Mouse (Mus musculus) gastrocnemius, postnatal 36 days (tissue): ENCODE results near the gene Cnpy3. TPM values are rescaled to one million over a fixed set of nuclear protein-coding genes. Genes with fewer than 3 reads are reported as not detected.
"Not testable (repeated sequence)": the region's sequence is repeated elsewhere in the genome, so short reads cannot be mapped to it uniquely, and the experiment has no call there.

ENCODE experiments used
- DNase-seq, 2 experiments: peaks; one replicate each; pipeline ENCODE4 v3.0.0; 2022
- intact Hi-C: fragments of 180-260 bp; cut with DNase I; formaldehyde crosslinking; loops from one replicate; pipeline ENCODE4 v1.15.1; 2025
- total RNA-seq, 2 experiments: library from RNA; stranded (reverse); gene quantifications; 2 replicates each; pipeline ENCODE4 v1.2.3; 2021

Cnpy3 gene
- total RNA-seq, 2 experiments from 2014 or later: 7.6 to 8.9 TPM

DNA sequence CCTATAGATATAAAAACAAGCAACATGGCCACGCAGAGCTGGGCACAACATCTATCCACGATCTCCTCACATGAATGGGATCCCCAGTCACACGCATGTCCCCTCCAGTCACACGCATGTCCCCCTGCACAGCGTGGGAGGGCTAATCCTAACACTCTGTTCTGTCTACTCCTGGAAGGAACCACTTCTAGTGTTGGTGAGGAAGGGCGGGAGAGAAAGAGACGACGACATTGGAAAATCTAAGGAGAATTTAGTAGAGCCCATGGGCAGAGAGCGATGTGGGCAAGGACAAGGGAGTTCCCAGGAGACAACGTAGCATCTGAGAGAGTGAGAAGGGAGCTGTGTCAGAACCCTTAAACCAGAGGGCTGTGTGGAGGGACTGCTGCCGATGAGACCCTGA, 18.5 kb upstream of the Cnpy3 start:
- no peak for DNase-seq
- intact Hi-C loops: no loop called here

GRCm38 (mm10) chr17:46767868-46768267, 15.9 kb upstream of the Cnpy3 start:
- DNase-seq: no peak
- intact Hi-C loops: no loop called here

- DNase-seq, intact Hi-C loops: not testable (repeated sequence)
Measured at GRCm38 (mm10) chr17:46764916-46765315, 12.9 kb upstream of the Cnpy3 start.

DNA sequence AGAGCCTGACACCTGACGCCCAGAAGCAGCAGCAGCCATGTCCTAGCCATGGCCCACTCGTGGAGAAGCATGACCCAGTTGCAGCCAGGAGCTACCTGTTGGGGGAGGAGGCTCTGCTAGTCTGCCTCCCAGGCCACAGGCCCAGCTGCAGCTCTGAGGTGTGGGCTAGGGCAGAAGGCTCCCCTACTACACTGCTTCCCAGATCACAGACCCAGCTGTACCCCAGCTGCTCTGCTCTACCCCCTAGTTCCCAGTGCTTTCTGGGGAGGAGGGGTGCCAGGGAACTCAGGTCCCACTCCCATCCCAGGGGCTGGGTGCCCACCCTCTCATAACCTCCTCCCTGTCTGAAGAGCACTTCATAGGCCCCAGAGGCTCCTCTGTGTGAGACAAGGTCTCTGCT, 11.5 kb upstream of the Cnpy3 start, which contains the start of gene Ptcra:
Gene Ptcra, minus strand, starts transcription at position 169 of the 400 bp plus-strand sequence.
- no peak for DNase-seq
- intact Hi-C loops: no loop called here

GRCm38 (mm10) chr17:46758753-46759152, 6.7 kb upstream of the Cnpy3 start:
- DNase-seq: no peak
- intact Hi-C loops: no loop called here

DNA sequence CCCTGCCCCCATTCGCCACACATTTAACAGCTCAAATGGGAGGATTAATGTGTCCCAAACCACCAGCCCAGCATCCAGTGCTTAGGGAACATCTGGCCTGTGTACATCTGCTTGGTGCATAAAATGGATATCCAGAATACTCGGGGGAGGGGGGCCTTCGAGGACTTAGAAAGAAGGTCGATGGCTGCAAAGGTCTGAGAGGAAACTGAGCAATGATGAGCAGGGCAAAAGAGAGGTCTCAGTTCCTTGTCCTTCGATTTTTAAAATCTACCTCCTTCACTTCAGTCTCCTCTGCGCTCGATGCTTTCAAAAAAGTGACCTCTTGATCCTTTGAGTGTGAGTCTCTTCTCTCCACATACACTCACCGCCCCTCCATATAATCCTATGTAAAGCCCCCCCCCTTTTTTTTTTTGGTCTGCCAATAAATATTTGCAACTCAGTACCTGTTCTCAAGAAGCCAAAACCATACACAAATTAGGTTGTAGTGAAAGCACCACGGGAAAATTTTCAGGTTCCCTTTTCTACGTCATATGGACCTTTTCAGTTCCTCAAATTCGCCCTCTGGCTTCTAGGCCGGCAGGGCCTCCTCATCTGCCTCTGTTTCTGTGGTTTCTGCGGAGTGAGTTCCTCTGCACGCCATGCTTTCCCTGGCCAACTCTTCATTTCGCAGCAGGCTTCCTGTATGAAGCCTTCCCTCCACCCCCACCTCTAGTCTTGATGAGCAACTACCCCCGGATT, 789 bp downstream of the Cnpy3 start:
- intact Hi-C loops: no loop called here
- DNase-seq: no peak

DNA sequence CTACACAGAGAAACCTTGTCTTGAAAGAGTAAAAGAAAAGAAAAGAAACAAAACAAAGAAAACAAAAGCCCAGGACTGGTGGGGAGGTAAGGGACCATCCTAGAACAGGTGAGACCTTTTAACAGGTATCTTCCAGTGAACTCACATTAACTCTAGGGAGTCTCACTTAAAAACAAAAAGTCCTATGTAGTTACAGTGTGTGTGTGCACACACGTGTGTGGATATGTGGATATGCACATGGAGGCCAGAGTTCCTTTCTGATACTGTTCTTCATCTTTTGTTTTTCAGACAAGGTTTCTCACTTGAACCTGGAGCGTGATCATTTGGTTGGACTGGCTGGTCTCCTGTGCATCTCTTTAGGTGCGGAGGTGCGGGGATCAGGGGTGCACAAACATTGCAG, 1.4 kb downstream of the Cnpy3 start:
- intact Hi-C loops: no loop called here
- no peak for DNase-seq

DNA sequence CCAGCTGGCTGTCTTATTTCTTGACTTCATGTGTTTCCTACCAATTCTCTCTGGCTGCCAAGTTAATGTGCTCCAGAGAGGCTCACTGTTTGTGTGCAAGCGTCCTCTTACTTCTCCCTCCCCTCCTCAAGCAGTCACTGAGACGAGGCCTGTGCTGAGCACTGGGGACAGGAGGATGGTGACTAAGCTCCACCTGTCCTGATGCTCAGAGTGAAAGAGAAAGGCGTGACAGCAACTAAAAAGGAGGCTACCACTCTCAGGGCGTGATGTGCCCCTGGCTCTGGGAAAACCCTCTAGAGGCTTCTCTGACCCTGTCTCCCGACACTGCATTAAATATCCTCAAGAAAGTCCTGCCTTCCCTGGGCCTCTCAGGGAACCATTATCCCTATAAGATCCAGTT, 2.7 kb downstream of the Cnpy3 start:
- no peak for DNase-seq

GRCm38 (mm10) chr17:46747806-46748205, 4.2 kb downstream of the Cnpy3 start:
- intact Hi-C loops: no loop called here
- DNase-seq: no peak

More for the DNA sequence above, 2.7 kb downstream of the Cnpy3 start:
- intact Hi-C loops: no loop called here

DNA sequence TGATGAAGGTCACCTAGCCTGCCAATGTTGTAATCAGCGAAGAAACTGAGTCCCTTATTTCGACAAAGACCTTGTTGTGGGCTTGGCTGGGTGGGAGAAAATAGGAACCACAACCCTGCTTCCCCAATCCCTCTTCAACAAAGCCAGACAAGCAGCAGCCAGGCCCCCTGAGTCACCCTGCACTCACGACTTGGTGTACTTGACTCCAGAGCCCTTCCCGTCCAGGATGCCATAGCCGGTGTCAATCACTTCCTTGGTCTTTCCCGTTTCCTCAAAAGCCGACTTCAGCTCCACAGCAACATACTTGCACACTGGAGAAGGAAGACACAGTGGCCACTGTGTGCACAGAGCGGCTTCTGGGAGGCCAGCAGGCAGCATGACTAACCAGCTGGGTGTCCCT, 4.8 kb downstream of the Cnpy3 start:
- intact Hi-C loops: no loop called here
- DNase-seq: no peak

DNA sequence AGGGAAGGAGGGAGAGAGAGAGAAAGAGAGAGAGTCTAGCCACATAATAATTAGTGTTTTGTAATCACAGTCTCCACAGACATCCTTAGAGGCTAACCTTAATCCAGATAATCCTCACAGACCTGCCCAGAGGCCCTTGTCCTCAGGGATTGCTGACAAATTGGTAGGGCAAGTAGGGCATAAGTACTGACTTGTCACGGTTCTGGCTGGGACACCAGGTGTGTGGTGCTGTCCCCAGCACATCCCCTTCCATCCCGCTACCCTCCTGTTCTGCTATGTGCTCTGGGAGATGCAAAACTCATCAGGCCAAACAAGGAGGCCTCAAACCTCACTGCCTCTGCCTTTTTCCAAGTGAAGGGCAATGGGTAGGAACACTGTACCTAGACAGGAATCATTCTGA, 6.5 kb downstream of the Cnpy3 start:
- no peak for DNase-seq
- intact Hi-C loops: no loop called here

DNA sequence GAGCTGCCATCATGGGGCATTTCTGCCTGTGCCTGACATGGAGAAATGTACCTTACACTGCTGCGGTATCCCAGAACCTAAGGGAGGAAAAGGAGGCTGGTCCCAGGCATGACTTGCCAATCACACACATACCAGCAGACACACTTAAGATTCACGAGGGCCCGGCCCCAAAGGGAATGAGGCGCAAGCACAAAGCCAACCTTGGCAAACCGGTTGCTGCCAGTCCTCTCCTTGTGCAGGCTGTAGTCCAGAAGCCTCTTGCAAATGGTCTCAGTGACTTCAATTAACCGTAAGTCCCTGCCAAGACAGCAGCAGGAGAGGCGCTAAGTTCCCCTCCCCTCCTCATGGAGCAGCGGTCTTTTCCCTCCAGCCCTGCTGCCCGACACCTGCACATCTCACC, 9.0 kb downstream of the Cnpy3 start:
- intact Hi-C loops: no loop called here
- DNase-seq: no peak

DNA sequence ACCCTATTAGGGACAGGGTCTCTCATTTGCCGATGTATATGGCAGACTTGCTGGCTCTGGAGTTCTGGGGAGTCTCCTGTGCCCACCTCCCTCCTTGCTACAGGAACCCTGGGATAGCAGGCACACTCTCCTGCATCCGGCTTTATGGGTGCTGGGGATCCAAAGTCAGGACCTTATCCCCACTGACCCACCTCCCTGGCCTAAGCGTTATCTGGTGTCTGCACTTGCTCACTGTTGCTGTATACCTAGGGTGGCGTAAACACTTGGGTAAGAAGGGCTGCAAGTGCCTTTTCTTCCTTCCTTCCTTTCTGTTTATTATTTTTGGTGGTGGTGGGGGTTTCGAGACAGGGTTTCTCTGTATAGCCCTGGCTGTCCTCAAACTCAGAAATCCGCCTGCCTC, 10.7 kb downstream of the Cnpy3 start:
- DNase-seq: no peak
- intact Hi-C loops: no loop called here

DNA sequence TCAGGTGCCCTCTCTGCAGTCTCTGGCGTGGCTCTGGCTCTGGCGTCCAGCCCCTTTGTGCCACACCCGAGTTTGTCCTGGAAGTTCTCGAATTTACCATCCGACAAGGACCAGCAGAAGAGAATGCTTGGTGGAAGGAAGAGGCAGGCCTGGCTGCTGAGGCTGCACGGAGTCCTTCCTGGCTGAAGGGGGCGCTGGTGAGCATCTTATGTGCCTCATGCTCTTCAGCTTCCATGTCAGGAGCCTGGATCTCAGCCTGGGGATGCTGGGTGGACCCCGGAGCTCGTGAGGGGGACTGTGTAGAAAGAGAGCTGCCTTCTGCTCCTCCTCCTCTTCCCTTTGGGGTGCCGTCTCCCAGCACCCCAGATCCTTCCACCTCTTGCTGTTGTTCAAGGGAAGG, 15.9 kb downstream of the Cnpy3 start:
- DNase-seq: no peak
- intact Hi-C loops: no loop called here

GRCm38 (mm10) chr17:46735287-46735686, 16.7 kb downstream of the Cnpy3 start:
- DNase-seq: no peak
- intact Hi-C loops: no loop called here

DNA sequence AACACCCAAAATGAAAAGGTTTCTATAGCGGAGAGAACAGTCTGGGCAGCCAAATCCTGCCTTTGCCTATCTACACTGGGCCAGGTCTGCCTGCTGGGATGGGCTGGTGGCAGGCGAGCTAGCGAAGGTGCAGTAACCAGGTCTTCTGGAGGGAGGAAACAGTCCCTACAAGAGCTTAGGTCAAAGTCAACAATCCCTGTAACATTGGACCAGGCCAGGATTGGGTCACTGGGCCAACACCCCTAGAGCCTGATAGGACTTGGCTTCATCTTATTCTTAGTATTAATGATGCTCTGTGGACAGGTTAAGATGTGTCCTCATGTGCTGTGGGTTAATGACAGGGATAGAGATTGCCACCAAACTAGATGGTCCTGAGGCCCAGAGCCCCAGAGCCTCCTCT, 18.0 kb downstream of the Cnpy3 start:
- intact Hi-C loops: no loop called here
- no peak for DNase-seq

DNA sequence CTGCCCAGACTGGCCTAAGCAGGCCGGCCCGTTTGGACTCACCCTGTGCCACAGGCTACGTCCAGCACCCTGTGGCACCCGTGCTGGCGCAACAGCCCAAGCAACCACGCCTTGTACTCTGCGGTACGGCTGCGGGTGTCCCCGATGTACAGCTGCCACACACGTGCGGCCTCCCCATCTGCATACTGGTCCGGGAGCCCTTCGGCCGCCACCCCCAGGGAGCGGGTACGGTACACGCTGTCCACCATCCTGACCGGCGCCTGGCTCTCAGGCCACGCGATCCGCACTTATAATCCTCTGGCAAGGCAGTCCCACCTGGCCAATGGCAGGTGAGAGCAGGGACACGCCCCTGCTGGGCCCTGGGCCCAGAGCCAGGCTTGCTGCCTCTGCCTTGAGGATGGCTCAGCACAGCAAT, 23.1 kb downstream of the Cnpy3 start, which contains the start of gene Gnmt:
Gene Gnmt, minus strand, starts transcription at position 265 of the 415 bp plus-strand sequence.
- DNase-seq: no peak
- intact Hi-C loops: loop anchor here (5.0 kb wide), 1 partner anchor 202 kb away; no protein-coding TSS in a partner anchor

- intact Hi-C loops: loop anchor here (5.0 kb wide), 1 partner anchor 201 kb away; no protein-coding TSS in a partner anchor
- DNase-seq: no peak
Measured at GRCm38 (mm10) chr17:46728496-46728895, 23.5 kb downstream of the Cnpy3 start.

DNA sequence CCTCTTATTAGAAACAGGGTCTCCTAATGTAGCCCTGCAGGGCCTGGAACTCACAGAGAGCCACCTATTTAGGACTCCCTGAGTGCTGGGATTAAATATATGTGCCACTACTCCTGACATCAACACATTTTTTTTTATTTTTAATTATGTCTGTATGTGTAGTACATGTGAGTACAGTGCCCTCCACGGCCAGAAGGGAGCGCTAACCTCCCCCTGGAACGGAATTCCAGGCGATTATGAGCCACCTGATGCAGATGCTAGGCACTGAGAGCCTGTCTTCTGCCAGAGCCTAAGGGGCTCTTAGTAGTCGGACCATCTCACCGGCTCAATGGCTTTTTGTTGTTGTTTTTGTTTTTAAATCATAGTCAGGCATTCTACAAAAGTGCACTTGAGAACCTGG, 24.0 kb downstream of the Cnpy3 start:
- intact Hi-C loops: loop anchor here (5.0 kb wide), 1 partner anchor 201 kb away; no protein-coding TSS in a partner anchor
- DNase-seq: no peak

GRCm38 (mm10) chr17:46727271-46727670, 24.7 kb downstream of the Cnpy3 start:
- DNase-seq: no peak
- intact Hi-C loops: loop anchor here (5.0 kb wide), 1 partner anchor 200 kb away; no protein-coding TSS in a partner anchor

- no peak for DNase-seq
- intact Hi-C loops: loop anchor here (5.0 kb wide), 1 partner anchor 199 kb away; no protein-coding TSS in a partner anchor
Measured at GRCm38 (mm10) chr17:46725731-46726645, 26.0 kb downstream of the Cnpy3 start.
